Mouse (Mus musculus) kidney, adult 11 months (tissue): ENCODE data around the gene Stau1.
A peak's percentile ranks its signal among the peaks of the same experiment; 100 is the strongest.

ENCODE experiments used
- DNase-seq: peaks from one replicate; pipeline ENCODE4 v3.0.0; 2022

Stau1 gene

GRCm38 (mm10) chr2:166983351-166983894 is 12.7 kb downstream of the Stau1 start:
- DNase-seq: no peak

- no peak for DNase-seq
Measured at GRCm38 (mm10) chr2:166980161-166980560, 15.9 kb downstream of the Stau1 start.

- no peak for DNase-seq
Measured at GRCm38 (mm10) chr2:166977490-166977889, 18.6 kb downstream of the Stau1 start.

- no peak for DNase-seq
Measured at GRCm38 (mm10) chr2:166976356-166976755, 19.7 kb downstream of the Stau1 start.

GRCm38 (mm10) chr2:166974177-166974872 is 21.8 kb downstream of the Stau1 start:
- DNase-seq: no peak

GRCm38 (mm10) chr2:166973153-166973552 is 22.9 kb downstream of the Stau1 start:
- DNase-seq: no peak

- no peak for DNase-seq
Measured at GRCm38 (mm10) chr2:166964773-166965172, 31.3 kb downstream of the Stau1 start.

GRCm38 (mm10) chr2:166963257-166963656 is 32.8 kb downstream of the Stau1 start:
- no peak for DNase-seq

- peak; percentile 60 for DNase-seq
Measured at GRCm38 (mm10) chr2:166960648-166961330, 35.3 kb downstream of the Stau1 start.

- DNase-seq: peak; percentile 53
Measured at GRCm38 (mm10) chr2:166956805-166957204, 39.3 kb downstream of the Stau1 start.

GRCm38 (mm10) chr2:166952151-166952550 is 43.9 kb downstream of the Stau1 start:
- DNase-seq: no peak

GRCm38 (mm10) chr2:166950853-166951648 is 45.0 kb downstream of the Stau1 start:
- no peak for DNase-seq

GRCm38 (mm10) chr2:166948936-166949335 is 47.2 kb downstream of the Stau1 start:
- no peak for DNase-seq

- DNase-seq: no peak
Measured at GRCm38 (mm10) chr2:166948246-166948645, 47.9 kb downstream of the Stau1 start.

GRCm38 (mm10) chr2:166945456-166945855 is 50.6 kb downstream of the Stau1 start:
- no peak for DNase-seq

- no peak for DNase-seq
Measured at GRCm38 (mm10) chr2:166944346-166944745, 51.8 kb downstream of the Stau1 start.

GRCm38 (mm10) chr2:166943146-166943545 is 53.0 kb downstream of the Stau1 start:
- no peak for DNase-seq

GRCm38 (mm10) chr2:166936166-166936565 is 59.9 kb downstream of the Stau1 start:
- no peak for DNase-seq

GRCm38 (mm10) chr2:166935582-166935981 is 60.5 kb downstream of the Stau1 start:
- no peak for DNase-seq

GRCm38 (mm10) chr2:166934416-166934815 is 61.7 kb downstream of the Stau1 start:
- DNase-seq: no peak

- DNase-seq: no peak
Measured at GRCm38 (mm10) chr2:166933943-166934342, 62.2 kb downstream of the Stau1 start.

GRCm38 (mm10) chr2:166923971-166924370 is 72.1 kb downstream of the Stau1 start:
- DNase-seq: no peak

GRCm38 (mm10) chr2:166910536-166910935 is 85.6 kb downstream of the Stau1 start:
- no peak for DNase-seq
